Mouse (Mus musculus) neural tube, postnatal 0 days (tissue): ENCODE results near the gene Abcf2. TPM values are rescaled to one million over a fixed set of nuclear protein-coding genes. Genes with fewer than 3 reads are reported as not detected.

Source experiments
- microRNA counts: library from miRNA; unstranded; fragments of <30 nt; microRNA quantifications from one replicate; lab custom pipeline; 2015
- microRNA-seq: library from miRNA; unstranded; fragments of <30 nt; microRNA quantifications from one replicate; pipeline ENCODE4, GENCODE M21; 2016
- polyA plus RNA-seq: library from polyadenylated mRNA; unstranded; fragments of >200 nt; fragmentation: Nextera tagmentation; extraction: Ambion mirVana; gene quantifications from 2 replicates; pipeline ENCODE4 v1.2.1, GENCODE M21; 2015

Gene Abcf2
- polyA plus RNA-seq: 62.4 and 65.5 TPM in 2 replicates

DNA sequence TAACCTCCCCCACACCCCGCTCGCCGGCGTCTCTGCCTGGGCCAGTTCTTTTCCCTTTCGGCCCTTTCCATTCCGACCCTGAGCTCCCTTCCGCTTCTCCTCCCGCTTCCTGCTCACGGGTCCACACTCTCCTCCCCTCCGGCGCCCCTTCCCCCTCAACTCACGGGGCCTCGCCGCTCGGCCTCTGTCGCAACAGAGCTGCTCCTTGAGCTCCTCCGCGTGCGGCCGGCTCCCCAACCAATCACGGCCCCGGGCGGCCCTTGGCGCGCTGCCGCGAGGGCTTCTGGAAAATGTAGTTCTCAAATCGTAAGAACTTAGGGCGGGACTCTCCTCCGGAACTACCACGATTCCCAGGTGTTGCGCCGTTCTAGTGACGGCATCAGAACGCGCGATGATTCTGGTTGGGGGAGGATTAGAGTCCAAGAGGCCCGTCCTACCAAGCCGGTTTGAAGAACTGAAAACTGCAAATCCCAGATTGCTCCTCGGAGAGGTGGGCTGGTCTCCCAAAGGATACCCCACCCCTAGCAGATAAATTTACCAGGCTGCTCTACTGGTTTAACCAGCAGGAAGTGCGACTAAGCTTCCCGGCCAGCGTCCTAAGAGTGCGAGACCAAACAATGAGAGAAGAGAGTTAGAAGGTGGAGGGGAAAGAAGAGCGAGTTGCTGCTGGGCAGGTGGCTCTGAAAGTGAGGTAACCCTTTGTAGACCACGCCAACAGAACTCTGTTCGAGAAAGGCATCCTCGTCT lies at the start of gene Abcf2:
TSS of gene Abcf2 (minus strand) at position 285 of the 747 bp plus-strand sequence.

DNA sequence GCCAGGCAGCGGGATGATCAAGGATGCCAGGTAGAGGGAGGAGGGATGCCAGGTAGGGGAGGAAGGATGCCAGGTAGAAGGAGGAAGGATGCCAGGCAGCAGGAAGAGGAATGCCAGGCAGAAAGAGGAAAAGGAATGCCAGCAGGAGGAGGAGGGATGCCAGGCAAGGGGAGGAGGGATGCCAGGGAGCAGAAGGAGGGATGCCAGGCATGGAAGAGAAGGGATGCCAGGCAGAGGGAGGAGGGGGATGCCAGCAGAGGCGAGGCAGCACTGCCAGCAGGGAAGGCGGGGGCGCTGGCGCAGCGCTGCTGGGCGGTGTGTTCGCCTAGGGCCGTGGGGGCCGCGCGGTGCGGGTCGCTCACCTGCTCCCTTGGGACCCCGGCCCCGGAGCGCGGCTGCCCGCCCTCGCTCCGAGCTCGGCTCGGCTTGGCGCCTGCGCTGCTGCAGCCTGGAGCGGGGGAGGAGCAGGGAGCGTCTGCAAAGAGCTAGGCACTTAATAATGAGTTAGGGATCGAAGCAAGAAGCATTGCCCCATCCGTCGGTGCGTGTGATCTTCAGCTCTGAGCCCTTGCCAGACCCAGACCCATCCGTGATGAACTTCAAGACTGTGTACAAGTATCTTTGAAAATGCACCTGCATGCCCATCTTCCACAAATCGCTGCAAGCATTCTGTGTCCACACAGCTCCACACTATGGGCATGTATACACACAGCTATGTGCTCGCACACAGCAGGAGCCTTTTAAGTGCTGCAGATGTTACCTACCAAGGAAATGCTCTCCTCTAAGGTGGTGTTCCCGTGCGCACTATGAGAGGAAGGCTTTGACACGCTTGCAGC lies 46.9 kb upstream of the Abcf2 start, which contains the start of gene Smarcd3:
TSS of gene Smarcd3 (minus strand) at position 426 of the 836 bp plus-strand sequence.

DNA sequence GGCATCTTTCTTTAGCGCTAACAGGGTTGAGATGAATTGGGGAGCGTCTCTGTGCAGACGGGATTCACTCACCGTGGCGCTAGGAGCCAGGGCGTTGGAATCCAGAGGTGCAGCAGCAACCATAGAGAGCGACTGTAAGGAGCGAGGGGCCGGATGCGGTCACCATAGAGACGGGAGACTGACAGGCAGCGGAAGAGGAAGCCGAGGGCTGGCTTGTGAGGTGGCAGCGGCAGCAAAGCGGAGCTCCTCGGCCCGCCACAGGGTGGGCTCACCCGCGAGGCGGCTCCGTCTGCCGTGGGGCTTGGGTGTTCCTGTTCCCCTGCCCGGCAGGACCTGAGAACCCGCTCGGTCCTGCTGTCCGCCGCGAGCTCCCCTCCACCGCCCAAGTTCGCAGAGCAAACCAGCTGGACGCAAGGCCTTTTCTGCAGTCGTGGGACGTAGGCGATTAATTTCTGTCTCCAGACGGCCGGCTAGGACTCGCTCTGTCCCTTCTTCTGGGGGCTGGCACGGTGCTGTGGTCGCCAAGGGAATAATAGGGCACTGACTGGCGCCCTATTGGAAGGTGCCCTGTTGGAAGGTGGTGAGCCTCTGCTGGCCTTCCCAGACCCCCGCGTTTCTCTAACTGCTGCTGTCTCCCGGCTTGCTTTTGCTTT lies 9.4 kb upstream of the Abcf2 start, which contains the start of gene Chpf2:
TSS of gene Chpf2 (plus strand) at position 195 of the 653 bp plus-strand sequence.

GRCm38 (mm10) chr5:24556709-24557108 lies 20.6 kb downstream of the Abcf2 start, which contains the start of gene 4931409K22Rik:
Gene 4931409K22Rik (minus strand): TSS chr5:24556809.

GRCm38 (mm10) chr5:24540387-24541143 lies 36.7 kb downstream of the Abcf2 start, which contains the start of gene Asb10:
Gene Asb10 (minus strand): TSS chr5:24540978.

GRCm38 (mm10) chr5:24526889-24527230 lies 50.4 kb downstream of the Abcf2 start, which contains the start of gene Gbx1:
Gene Gbx1 (minus strand): TSS chr5:24527202.

MicroRNAs within 50 kb of the gene (microRNA counts, 519-probe panel; counts per million panel counts)
- 40.5 counts per million for microRNA mmu-miR-671-3p (lab: Ali Mortazavi, UCI)
- 40.5 counts per million for microRNA mmu-miR-671-5p (lab: Ali Mortazavi, UCI)

Small RNA genes lying within 50 kb of the gene (microRNA-seq; reads per million reads assigned to microRNA genes)
- 343 reads per million, percentile 63 among the genes with 10 or more reads in this experiment for gene Mir671

Other genes with a start within 250 kb of the Abcf2 start
- 17.4 TPM in 2 replicates for gene Kcnh2, start 225.9 kb downstream of the Abcf2 start, polyA plus RNA-seq
- gene Nos3, start 212.7 kb downstream of the Abcf2 start, polyA plus RNA-seq: 7.6 and 9.1 TPM in 2 replicates
- 7.9 and 8.3 TPM in 2 replicates for gene Atg9b, start 185.3 kb downstream of the Abcf2 start, polyA plus RNA-seq
- gene Abcb8, start 183.8 kb downstream of the Abcf2 start, polyA plus RNA-seq: 42.9 and 49.7 TPM in 2 replicates
- gene Asic3, start 164.1 kb downstream of the Abcf2 start, polyA plus RNA-seq: 0.39 and 1.7 TPM in 2 replicates
- gene Cdk5, start 153.9 kb downstream of the Abcf2 start, polyA plus RNA-seq: 168 and 174 TPM in 2 replicates
- 13.8 and 15.3 TPM in 2 replicates for gene Slc4a2, start 153.6 kb downstream of the Abcf2 start, polyA plus RNA-seq
- gene Fastk, start 132.2 kb downstream of the Abcf2 start, polyA plus RNA-seq: 94.2 and 114 TPM in 2 replicates
- 50.6 and 57.4 TPM in 2 replicates for gene Tmub1, start 129.6 kb downstream of the Abcf2 start, polyA plus RNA-seq
- 156 and 161 TPM in 2 replicates for gene Agap3, start 125.3 kb downstream of the Abcf2 start, polyA plus RNA-seq
- 10.1 and 10.9 TPM in 2 replicates for gene Gbx1, start 50.3 kb downstream of the Abcf2 start, polyA plus RNA-seq
- 0.13 and 0.36 TPM in 2 replicates for gene Asb10, start 36.5 kb downstream of the Abcf2 start, polyA plus RNA-seq
- gene 4931409K22Rik, start 20.7 kb downstream of the Abcf2 start, polyA plus RNA-seq: 0.08 and 0.13 TPM in 2 replicates
- 22.6 and 26.3 TPM in 2 replicates for gene Chpf2, start 9.3 kb upstream of the Abcf2 start, polyA plus RNA-seq
- 160 and 164 TPM in 2 replicates for gene Smarcd3, start 46.9 kb upstream of the Abcf2 start, polyA plus RNA-seq
- gene Nub1, start 108.1 kb upstream of the Abcf2 start, polyA plus RNA-seq: 38.0 and 39.7 TPM in 2 replicates
- 3.3 and 5.0 TPM in 2 replicates for gene Wdr86, start 153.3 kb upstream of the Abcf2 start, polyA plus RNA-seq
- 3.0 and 4.5 TPM in 2 replicates for gene Crygn, start 180.5 kb upstream of the Abcf2 start, polyA plus RNA-seq